Mouse (Mus musculus) v-Abl transformed pro-B cells (cell line): Measurements from ENCODE around the gene Gm45140.

Experiments used
- in situ Hi-C, 2 experiments: fragments of 400-800 bp; cut with MboI; formaldehyde crosslinking; loops; one replicate each; pipeline ENCODE4 v1.15.1; 2025; ENCODE audit not compliant: unreplicated experiment in 2 of 2

Gene Gm45140

DNA sequence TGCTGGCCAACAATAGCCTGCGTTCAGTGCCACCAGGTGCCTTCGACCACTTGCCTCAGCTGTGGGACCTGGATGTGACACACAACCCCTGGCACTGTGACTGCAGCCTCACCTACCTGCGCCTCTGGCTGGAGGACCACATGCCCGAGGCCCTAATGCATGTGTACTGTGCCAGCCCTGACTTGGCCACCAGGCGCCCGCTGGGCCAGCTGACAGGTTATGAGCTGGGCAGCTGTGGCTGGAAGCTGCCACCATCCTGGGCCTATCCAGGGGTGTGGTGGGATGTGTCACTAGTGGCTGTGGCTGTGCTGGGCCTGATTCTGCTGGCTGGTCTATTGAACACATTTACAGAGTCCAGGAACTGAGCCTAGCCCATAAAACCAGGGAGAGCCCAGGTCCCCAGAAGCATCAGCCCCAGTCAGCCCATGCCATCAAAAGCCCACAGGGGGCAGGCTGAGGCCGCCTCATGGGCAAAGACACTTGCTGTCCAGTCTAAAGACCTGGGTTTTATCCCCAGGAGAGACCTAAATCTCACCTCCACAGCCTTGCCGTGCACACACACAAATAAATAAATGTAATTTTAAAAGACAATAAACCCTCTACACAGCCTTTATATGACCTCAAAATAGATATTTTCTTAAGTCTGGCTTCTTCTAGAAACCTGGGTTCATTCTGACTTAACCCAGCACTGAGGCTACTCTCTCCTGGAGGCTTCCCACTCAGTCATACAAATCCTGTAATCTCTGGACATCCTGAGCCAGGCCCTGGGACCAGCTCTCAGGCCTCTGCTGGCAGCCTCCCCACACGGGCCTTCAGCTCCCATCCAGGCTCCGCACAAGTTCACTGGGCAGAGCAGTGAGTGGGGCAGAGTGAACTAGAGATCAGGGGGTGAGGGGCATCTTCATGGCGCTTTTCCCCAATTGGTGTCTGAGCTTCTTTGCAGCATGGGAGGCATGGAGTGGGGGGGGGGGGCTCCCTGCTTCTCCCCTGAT lies 56.1 kb downstream of the Gm45140 start:
- in situ Hi-C loops, result loop anchor here in 1 of 2 experiments (5.0 kb wide), 1 partner anchor 38 kb away; no protein-coding TSS in a partner anchor

DNA sequence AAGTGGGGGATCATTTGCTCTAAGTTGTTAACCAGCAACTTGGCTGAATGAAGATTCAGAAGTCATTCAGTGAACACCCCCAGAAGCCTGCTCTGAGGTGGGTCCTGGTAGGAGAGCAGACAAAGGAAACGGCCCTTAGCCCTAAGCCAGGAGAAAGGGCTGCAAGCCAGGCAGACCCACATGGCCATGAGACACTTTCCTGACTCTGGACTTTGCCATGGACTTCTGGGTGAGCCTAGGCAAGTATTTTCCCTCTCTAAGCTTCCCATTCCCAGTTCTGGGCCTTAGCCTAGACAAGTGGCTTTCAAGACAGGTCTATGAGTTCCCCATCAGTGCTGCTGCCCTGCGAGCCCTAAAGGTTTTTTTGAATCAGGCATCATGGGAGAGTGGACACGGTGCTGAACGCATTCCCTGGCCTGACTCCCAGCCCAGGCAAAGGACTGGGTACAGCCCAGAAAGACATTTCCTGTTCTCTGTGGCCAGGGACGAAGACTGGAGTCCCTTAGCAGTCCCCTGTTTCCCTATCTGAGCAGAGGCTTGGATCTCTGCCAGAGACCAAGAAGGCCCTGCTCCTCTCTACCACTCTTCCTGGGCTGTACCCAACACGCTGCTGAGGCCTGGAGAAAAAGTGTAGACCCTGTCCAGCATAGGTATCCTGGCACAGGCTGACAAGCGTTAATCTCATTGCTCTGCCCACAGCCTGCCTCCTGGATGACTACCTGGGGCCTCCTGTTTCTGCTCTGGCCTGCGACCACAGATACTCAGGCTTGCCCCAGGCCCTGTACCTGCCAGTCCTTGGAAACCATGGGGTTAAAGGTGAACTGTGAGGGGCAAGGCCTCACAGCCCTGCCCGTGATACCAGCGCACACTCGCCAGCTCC lies 57.1 kb downstream of the Gm45140 start:
- in situ Hi-C loops, result no loop called here

- in situ Hi-C loops, result no loop called here
Observed at GRCm38 (mm10) chr6:87777842-87778241, 57.8 kb downstream of the Gm45140 start, which contains the start of gene Gp9. Gene Gp9 (plus strand): TSS chr6:87778072.

DNA sequence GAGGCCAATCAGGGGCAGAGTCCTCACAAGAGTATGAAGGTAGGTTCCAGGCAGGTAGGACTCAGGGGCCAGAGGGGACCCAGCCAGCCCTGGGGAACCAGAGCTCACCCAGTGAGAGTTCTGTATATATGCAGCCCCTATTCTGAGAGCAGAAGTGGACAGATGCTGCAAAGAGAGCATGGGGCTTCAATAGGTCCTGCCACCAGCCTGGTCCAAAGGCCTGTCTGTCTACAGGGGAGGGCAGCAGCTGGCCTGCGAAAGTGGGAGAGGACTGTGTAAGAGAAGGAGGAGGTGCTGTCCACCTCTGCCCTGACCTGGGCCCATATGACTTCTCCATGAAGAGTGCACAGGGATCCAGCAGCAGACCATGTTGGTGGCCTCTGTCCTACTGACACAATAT lies 58.9 kb downstream of the Gm45140 start:
- in situ Hi-C loops, result no loop called here

- in situ Hi-C loops, result no loop called here
Observed at GRCm38 (mm10) chr6:87775588-87776245, 59.9 kb downstream of the Gm45140 start.

DNA sequence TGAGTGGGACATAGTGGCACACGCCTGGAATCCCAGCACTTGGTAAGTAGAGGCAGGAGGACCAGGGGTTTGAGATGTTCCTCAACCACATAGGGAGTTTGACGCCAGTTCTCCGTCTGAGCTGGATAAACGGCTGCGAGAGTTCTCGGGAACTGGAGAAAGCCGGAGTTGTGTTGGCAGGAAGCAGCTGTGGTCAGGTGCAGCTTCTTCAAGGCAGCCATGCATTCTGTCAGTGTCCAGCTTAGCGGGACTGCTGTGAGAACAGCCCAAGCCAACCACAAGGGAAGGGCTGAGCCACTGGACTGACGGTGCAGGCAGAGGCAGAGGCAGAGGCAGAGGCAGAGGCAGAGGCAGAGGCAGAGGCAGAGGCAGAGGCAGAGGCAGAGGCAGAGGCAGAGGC lies 60.7 kb downstream of the Gm45140 start:
- in situ Hi-C loops, result loop anchor here in 1 of 2 experiments (5.0 kb wide), 1 partner anchor 68 kb away; no protein-coding TSS in a partner anchor

GRCm38 (mm10) chr6:87774466-87774865 lies 61.1 kb downstream of the Gm45140 start:
- in situ Hi-C loops, result loop anchor here in 1 of 2 experiments (5.0 kb wide), 1 partner anchor 67 kb away; no protein-coding TSS in a partner anchor

DNA sequence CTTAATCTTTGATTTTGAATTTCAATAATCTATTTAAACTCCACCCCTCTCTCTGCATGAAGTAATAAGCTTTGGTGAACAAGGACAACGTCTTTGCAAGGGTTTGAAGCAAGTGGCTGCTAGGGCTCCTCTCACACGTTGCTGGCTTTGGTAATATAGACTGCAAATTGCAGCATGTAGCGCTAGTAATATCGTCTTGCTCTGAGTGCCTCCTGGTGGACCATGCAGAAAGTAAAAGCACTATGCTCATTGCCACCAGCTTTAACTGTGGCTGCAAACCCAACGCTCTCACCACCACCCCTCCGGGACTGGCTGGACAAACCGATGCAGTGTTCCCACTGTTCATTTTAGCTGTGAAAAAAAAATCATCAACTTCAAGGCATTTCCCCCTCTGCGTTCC lies 65.0 kb downstream of the Gm45140 start:
- in situ Hi-C loops, result loop anchor here in 1 of 2 experiments (5.0 kb wide), 1 partner anchor 63 kb away; no protein-coding TSS in a partner anchor

GRCm38 (mm10) chr6:87764296-87764695 lies 71.3 kb downstream of the Gm45140 start:
- in situ Hi-C loops, result loop anchor here (5.0 to 10.0 kb wide), 4 partner anchors 121 to 233 kb away; partner anchors contain the start of gene Copg1 (in 2 of the 2)

DNA sequence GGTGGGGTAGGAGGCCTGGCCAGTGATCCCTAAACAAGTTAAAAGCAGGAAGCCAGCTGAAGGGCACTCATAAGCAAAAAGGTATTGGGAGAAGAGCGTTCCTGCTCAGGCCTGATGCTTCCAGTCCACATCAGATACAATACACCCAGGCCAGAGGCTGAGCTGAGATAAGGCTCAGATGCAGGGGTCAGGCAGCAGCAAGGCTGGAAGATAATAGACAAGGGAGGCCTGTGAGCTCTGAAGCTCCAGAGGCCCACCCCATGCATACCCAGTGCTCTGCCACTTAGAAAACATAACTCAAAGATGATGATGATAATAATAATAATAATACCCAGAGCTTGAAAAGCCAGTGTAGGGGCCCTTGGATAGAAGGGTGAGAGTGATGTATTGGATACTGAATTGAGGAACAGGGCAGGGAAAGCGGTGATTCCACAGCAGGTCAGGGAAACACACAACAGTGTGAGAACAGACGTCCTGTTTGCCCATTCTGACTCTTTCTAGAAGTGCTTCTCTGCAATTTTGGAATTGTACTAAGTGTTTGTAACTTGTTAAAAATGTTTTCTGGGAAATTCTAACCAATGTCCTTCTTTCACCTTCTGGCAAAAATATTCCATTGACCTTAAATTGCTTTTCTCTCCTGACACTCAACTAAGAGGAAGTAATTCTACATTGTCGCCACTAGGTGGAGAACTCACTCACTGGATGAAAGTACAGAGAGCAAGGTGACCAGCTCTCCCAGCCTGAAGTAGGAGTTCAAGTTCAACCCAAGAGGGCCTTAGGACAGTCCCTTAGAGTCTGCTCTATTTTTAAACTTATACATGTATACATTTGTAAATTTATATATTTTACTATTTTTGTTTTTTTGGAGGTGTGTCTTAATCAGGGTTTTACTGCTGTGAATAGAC lies 72.0 kb downstream of the Gm45140 start:
- in situ Hi-C loops, result loop anchor here (5.0 to 10.0 kb wide), 4 partner anchors 121 to 234 kb away; partner anchors contain the start of gene Copg1 (in 2 of the 2)

- in situ Hi-C loops, result loop anchor here (5.0 to 10.0 kb wide), 4 partner anchors 123 to 235 kb away; partner anchors contain the start of gene Copg1 (in 2 of the 2)
Observed at GRCm38 (mm10) chr6:87762161-87762560, 73.4 kb downstream of the Gm45140 start.

DNA sequence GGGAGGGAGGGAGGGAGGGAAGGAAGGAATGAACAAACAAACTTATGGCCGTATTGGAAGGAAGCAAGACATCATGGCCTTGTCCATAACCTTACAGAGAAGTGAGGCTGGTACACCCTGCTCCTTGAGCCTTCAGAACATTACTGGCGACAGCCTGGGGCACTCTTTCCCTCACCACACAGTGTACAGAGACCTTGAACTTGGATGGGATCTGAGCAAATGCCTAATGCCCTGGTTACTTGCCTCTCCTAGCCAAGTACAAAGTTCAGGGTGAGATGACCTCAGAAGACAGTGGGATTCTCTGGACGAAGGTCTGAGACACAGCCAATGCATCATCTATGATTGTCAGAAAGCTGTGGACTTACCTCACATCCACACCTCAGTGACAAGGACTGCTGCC lies 75.7 kb downstream of the Gm45140 start:
- in situ Hi-C loops, result loop anchor here (5.0 to 10.0 kb wide), 4 partner anchors 125 to 237 kb away; partner anchors contain the start of gene Copg1 (in 2 of the 2)

DNA sequence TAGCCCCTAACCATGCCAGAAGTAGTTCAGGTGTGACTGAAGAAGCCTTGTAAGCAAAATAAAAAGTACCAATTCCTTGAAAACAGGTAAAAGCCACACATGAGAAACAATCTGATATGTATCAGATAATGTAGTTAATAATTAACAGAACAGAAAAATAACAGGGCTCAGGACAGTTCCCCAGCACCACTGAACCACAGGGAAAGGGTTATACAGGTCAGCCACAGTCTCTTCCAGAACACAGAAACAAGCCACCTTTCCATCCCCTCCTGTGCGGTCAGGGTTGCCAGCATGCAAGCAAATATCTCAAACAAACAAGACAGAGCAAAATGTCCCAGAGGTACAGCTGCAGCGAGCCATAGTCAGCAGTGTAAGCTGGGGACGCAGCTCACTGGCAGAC lies 76.2 kb downstream of the Gm45140 start:
- in situ Hi-C loops, result no loop called here

GRCm38 (mm10) chr6:87756896-87757295 lies 78.7 kb downstream of the Gm45140 start:
- in situ Hi-C loops, result no loop called here

GRCm38 (mm10) chr6:87755196-87755595 lies 80.4 kb downstream of the Gm45140 start:
- in situ Hi-C loops, result no loop called here

DNA sequence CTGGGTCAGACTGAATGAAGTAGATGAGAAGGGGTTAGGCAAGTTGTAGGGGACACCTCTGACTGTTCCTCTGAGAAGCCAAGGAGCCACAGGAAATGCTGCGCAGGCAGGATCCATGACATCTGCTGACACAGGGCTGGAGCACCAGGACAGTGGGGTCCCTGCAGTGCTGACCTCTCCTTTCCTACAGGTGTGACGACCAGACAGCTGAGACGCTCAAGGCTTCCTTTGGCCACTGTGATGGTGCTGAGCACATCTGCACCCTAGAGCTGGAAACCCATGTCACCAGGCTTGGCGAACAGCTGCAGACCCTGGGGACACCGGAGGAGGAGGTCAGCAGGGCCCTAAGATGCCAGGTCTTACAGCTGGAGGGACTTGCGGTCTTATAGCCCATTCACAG lies 84.0 kb downstream of the Gm45140 start:
- in situ Hi-C loops, result no loop called here

DNA sequence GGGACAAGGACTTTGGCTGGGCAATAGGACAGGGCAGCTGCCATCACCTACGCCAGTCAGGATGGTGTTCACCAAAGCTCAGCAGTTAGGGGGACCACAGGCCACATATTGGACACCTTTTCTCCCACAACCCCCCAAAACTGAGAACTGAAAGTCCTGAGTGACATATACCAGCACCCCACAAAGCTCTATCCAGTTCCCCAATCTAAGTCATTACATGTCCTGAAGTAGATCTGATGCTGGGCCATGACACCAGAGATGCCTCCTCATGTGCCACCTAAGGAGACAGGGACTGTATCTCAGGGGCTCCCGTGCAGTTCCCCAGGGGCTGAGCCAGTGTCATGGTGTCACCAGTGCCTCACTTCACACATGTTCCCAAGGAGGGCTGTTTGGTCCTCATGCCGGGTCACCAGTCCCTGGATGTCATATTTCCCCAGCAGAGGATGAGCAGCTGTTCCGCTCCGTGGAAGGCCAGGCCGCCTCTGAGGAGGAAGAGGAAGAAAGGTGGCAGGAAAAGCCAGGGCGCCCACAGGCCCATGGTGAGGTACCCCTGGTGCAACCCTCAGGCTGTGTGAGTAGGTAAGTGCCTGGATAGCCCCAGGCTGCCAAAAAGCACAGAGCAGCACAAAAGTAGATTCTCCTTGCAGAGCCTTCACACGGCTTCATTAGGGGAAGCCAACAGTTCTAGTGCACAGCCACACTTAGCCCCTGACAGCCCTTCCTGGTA lies 85.2 kb downstream of the Gm45140 start:
- in situ Hi-C loops, result no loop called here

GRCm38 (mm10) chr6:87748531-87748930 lies 87.1 kb downstream of the Gm45140 start:
- in situ Hi-C loops, result no loop called here
